Mouse (Mus musculus): Measurements from ENCODE around the gene Ccdc85c.
A peak's percentile ranks its signal among the peaks of the same experiment; 100 is the strongest.

Ccdc85c gene

GRCm38 (mm10) chr12:108178331-108179245 lies 96.6 kb downstream of the Ccdc85c start:
- DNase-seq (ENCODE audit: low spot score in 2 of 2), result peak; percentile 57

GRCm38 (mm10) chr12:108176366-108176765 lies 98.9 kb downstream of the Ccdc85c start:
- no peak for DNase-seq (ENCODE audit: low spot score in 2 of 2)

GRCm38 (mm10) chr12:108174606-108175505 lies 100.4 kb downstream of the Ccdc85c start:
- DNase-seq (ENCODE audit: low spot score in 2 of 2), result no peak

GRCm38 (mm10) chr12:108172639-108173038 lies 102.6 kb downstream of the Ccdc85c start:
- no peak for DNase-seq (ENCODE audit: low spot score in 2 of 2)

GRCm38 (mm10) chr12:108171336-108171735 lies 103.9 kb downstream of the Ccdc85c start:
- no peak for DNase-seq (ENCODE audit: low spot score in 2 of 2)

GRCm38 (mm10) chr12:108170467-108170866 lies 104.8 kb downstream of the Ccdc85c start:
- peak in 1 of 2 experiments; percentile 9 for DNase-seq (ENCODE audit: low spot score in 2 of 2)

- DNase-seq (ENCODE audit: low spot score in 2 of 2), result no peak
Measured at GRCm38 (mm10) chr12:108168909-108169308, 106.3 kb downstream of the Ccdc85c start.

GRCm38 (mm10) chr12:108163706-108164105 lies 111.5 kb downstream of the Ccdc85c start:
- no peak for DNase-seq (ENCODE audit: low spot score in 2 of 2)

- DNase-seq (ENCODE audit: low spot score in 2 of 2), result no peak
Measured at GRCm38 (mm10) chr12:108162036-108162435, 113.2 kb downstream of the Ccdc85c start.

- no peak for DNase-seq (ENCODE audit: low spot score in 2 of 2)
Measured at GRCm38 (mm10) chr12:108159863-108160262, 115.4 kb downstream of the Ccdc85c start.
